Mouse (Mus musculus) cerebellum, adult 11-12 months (tissue): ENCODE data around the gene Cdc42bpg.

ENCODE experiments used
- DNase-seq: peaks from one replicate; pipeline ENCODE4 v3.0.0; 2022

Cdc42bpg gene

GRCm38 (mm10) chr19:6352107-6352505 lies 45.9 kb downstream of the Cdc42bpg start:
- DNase-seq = no peak

GRCm38 (mm10) chr19:6354030-6354429 lies 47.8 kb downstream of the Cdc42bpg start:
- DNase-seq = no peak

- no peak for DNase-seq
Observed at GRCm38 (mm10) chr19:6361291-6361690, 55.0 kb downstream of the Cdc42bpg start.

GRCm38 (mm10) chr19:6363091-6363410 lies 56.8 kb downstream of the Cdc42bpg start:
- no peak for DNase-seq

GRCm38 (mm10) chr19:6363411-6364240 lies 57.4 kb downstream of the Cdc42bpg start, which contains the start of gene Sf1:
Sf1 (plus strand) TSS chr19:6363690.
- DNase-seq = peak; percentile 100

GRCm38 (mm10) chr19:6364317-6364725 lies 58.1 kb downstream of the Cdc42bpg start:
- DNase-seq = peak; percentile 93

GRCm38 (mm10) chr19:6364842-6365241 lies 58.6 kb downstream of the Cdc42bpg start:
- DNase-seq = no peak

- no peak for DNase-seq
Observed at GRCm38 (mm10) chr19:6370175-6370574, 63.9 kb downstream of the Cdc42bpg start.

- no peak for DNase-seq
Observed at GRCm38 (mm10) chr19:6372433-6372832, 66.2 kb downstream of the Cdc42bpg start.

GRCm38 (mm10) chr19:6373539-6374400 lies 67.5 kb downstream of the Cdc42bpg start:
- DNase-seq = peak; percentile 70

- DNase-seq = no peak
Observed at GRCm38 (mm10) chr19:6374571-6374970, 68.3 kb downstream of the Cdc42bpg start.
